Mouse (Mus musculus) olfactory bulb, adult 2 months (tissue): ENCODE results near the gene Gnaz.

ENCODE experiments used
- CTCF ChIP-seq: fragments of 200-500 bp; IDR thresholded peaks from 2 replicates; pipeline ENCODE4 v1.5.1; 2012; ENCODE audit warnings: low read depth, mild to moderate bottlenecking, low read length, moderate library complexity; ENCODE audit not compliant: insufficient read depth
- POLR2A ChIP-seq: fragments of 200-500 bp; IDR thresholded peaks from 2 replicates; pipeline ENCODE4 v1.6.1; 2012; ENCODE audit warnings: mild to moderate bottlenecking, low read depth, low read length, moderate library complexity; ENCODE audit not compliant: insufficient read depth

DNA sequence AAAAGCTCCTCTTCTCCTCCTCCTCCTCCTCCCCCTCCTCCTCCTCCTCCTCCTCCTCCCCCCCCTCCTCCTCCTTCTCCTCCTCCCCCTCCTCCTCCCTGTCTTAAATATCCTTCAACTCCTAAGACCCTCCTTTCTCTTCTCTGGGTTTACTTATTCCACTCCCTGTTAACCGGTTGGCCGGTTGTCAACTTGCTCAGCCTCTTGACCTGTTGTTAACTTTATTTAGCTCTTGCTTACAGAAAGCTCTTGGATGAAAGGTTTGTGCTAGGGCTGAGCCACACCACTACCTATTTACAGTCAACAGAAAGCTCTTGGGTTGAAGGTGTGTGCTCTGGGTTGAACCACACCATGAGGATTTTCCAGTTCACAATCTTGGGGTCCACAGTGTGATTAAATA, 53.3 kb downstream of the Gnaz start:
- no peak for TF ChIP-seq POLR2A
- no peak for TF ChIP-seq CTCF
